Comparison of ENCODE assay signal across 8 mouse cellular contexts in genomic region chr17:34981690-34982180, GRCm38 (mm10). TPM values are rescaled to one million over a fixed set of nuclear protein-coding genes. Genes with fewer than 3 reads are reported as not detected.
DNase-seq lines count a peak whose midpoint lies in the region; ATAC-seq and TF ChIP-seq lines count a peak whose summit lies in the region.

TSS of gene Lsm2 (plus strand) at chr17:34981862.

- TF ChIP-seq CTCF in heart, postnatal 0 days (IDR thresholded peaks at IDR 0.05; ENCODE audit: low read depth) = no peak
- TF ChIP-seq CTCF in testis, adult 2 months (IDR thresholded peaks at IDR 0.05; ENCODE audit: control insufficient read depth, insufficient read depth, insufficient replicate concordance, low read depth, low read length) = no peak

- H3K36me3 ChIP-seq in forebrain, embryonic 12.5 days (replicated peaks) = peaks cover 21% of the 10 kb centered on the region
- H3K36me3 ChIP-seq in heart, postnatal 0 days (replicated peaks; ENCODE audit: control insufficient read depth, insufficient read depth, low read length) = peaks cover 19% of the 10 kb centered on the region
- H3K36me3 ChIP-seq in liver, embryonic 16.5 days (ENCODE audit: control insufficient read depth, insufficient read depth) = peaks cover 17% of the 10 kb centered on the region
- peaks cover 17% of the 10 kb centered on the region for H3K36me3 ChIP-seq in neural tube, embryonic 13.5 days
- no peaks in the 10 kb centered on the region for H3K36me3 ChIP-seq in testis, adult 2 months (ENCODE audit: control insufficient read depth, insufficient read depth, low read length)

- H3K27me3 ChIP-seq in forebrain, embryonic 12.5 days = no peaks in the 10 kb centered on the region
- no peaks in the 10 kb centered on the region for H3K27me3 ChIP-seq in heart, postnatal 0 days (ENCODE audit: control insufficient read depth, insufficient read depth, low read length)
- H3K27me3 ChIP-seq in liver, embryonic 16.5 days (ENCODE audit: control insufficient read depth, insufficient read depth, low read depth, low read length) = no peaks in the 10 kb centered on the region
- H3K27me3 ChIP-seq in neural tube, embryonic 13.5 days = no peaks in the 10 kb centered on the region
- H3K27me3 ChIP-seq in testis, adult 2 months (ENCODE audit: control insufficient read depth, insufficient read depth, low read length) = no peaks in the 10 kb centered on the region

- peak; percentile 94 for ATAC-seq in forebrain, embryonic 12.5 days (ENCODE audit: low FRiP score)
- peak; percentile 94 for ATAC-seq in heart, postnatal 0 days (ENCODE audit: insufficient read depth, low read depth)
- ATAC-seq in liver, embryonic 16.5 days (ENCODE audit: low read depth) = peak; percentile 93
- peak; percentile 95 for ATAC-seq in neural tube, embryonic 13.5 days (ENCODE audit: low read depth)

- peak; percentile 87 to 89 for DNase-seq in CD8-positive naive resting alpha-beta T cell, adult 2 months (ENCODE audit: low read depth in 2 of 2, low spot score in 2 of 2)
- DNase-seq in c-Kit-positive CD71-positive TER-119-negative erythroid progenitor cells, embryonic 14.5 days (ENCODE audit: low read depth) = peak; percentile 88
- DNase-seq in heart, postnatal 0 days (ENCODE audit: low spot score) = peak; percentile 94
- DNase-seq in kidney, postnatal 4 days = peak; percentile 92 to 96

- TF ChIP-seq EP300 in heart, postnatal 0 days (IDR thresholded peaks at IDR 0.05; ENCODE audit: low read depth) = peak; percentile 76; the same call in 1 of the 2 replicates

- H3K4me2 ChIP-seq in forebrain, embryonic 12.5 days = peak within 1 kb of the TSS; percentile 88
- peak within 1 kb of the TSS; percentile 96 for H3K4me2 ChIP-seq in heart, postnatal 0 days (ENCODE audit: low read depth, low read length)
- peak within 1 kb of the TSS; percentile 86 for H3K4me2 ChIP-seq in liver, embryonic 16.5 days (ENCODE audit: low read depth, low read length)
- H3K4me2 ChIP-seq in neural tube, embryonic 13.5 days = peak within 1 kb of the TSS; percentile 96

- under 1% methylated on average over 58 of the region's 58 CpGs for WGBS in forebrain, embryonic 12.5 days
- under 1% methylated on average over 56 of the region's 58 CpGs for whole genome bisulfite sequencing in heart, postnatal 0 days
- WGBS in liver, embryonic 16.5 days (ENCODE audit: insufficient replicate concordance) = under 1% methylated on average over 58 of the region's 58 CpGs
- WGBS in neural tube, embryonic 13.5 days = under 1% methylated on average over 58 of the region's 58 CpGs

- H3K9ac ChIP-seq in forebrain, embryonic 12.5 days = peak within 1 kb of the TSS; percentile 90
- peak within 1 kb of the TSS; percentile 73 for H3K9ac ChIP-seq in heart, postnatal 0 days (replicated peaks; ENCODE audit: low read depth, low read length)
- H3K9ac ChIP-seq in liver, embryonic 16.5 days (ENCODE audit: low read depth, low read length) = peak within 1 kb of the TSS; percentile 89
- H3K9ac ChIP-seq in neural tube, embryonic 13.5 days = peak within 1 kb of the TSS; percentile 89

- no peaks in the 10 kb centered on the region for H3K9me3 ChIP-seq in forebrain, embryonic 12.5 days
- no peaks in the 10 kb centered on the region for H3K9me3 ChIP-seq in heart, postnatal 0 days (replicated peaks; ENCODE audit: control insufficient read depth, low read length)
- H3K9me3 ChIP-seq in liver, embryonic 16.5 days (replicated peaks; ENCODE audit: control insufficient read depth, low read length) = no peaks in the 10 kb centered on the region
- no peaks in the 10 kb centered on the region for H3K9me3 ChIP-seq in neural tube, embryonic 13.5 days

- peak; percentile 95 for TF ChIP-seq POLR2A in testis, adult 2 months (IDR thresholded peaks at IDR 0.05; ENCODE audit: control insufficient read depth, low read depth, low read length)

- H3K27ac ChIP-seq in forebrain, embryonic 12.5 days = peak within 1 kb of the TSS; percentile 98
- H3K27ac ChIP-seq in heart, postnatal 0 days (ENCODE audit: low read depth) = peak within 1 kb of the TSS; percentile 93
- peak within 1 kb of the TSS; percentile 96 for H3K27ac ChIP-seq in liver, embryonic 16.5 days (ENCODE audit: low read length)
- peak within 1 kb of the TSS; percentile 98 for H3K27ac ChIP-seq in neural tube, embryonic 13.5 days (replicated peaks)
- H3K27ac ChIP-seq in testis, adult 2 months (ENCODE audit: control insufficient read depth, insufficient read depth, low read depth, low read length) = peak within 1 kb of the TSS; percentile 92

- H3K4me3 ChIP-seq in forebrain, embryonic 12.5 days (replicated peaks) = peak within 1 kb of the TSS; percentile 90
- peak within 1 kb of the TSS; percentile 85 for H3K4me3 ChIP-seq in heart, postnatal 0 days (ENCODE audit: low read depth, low read length)
- H3K4me3 ChIP-seq in liver, embryonic 16.5 days (ENCODE audit: low read depth, low read length) = peak within 1 kb of the TSS; percentile 91
- H3K4me3 ChIP-seq in neural tube, embryonic 13.5 days = peak within 1 kb of the TSS; percentile 75
- H3K4me3 ChIP-seq in testis, adult 2 months (ENCODE audit: control insufficient read depth, low read depth, low read length) = peak within 1 kb of the TSS; percentile 83

- H3K4me1 ChIP-seq in forebrain, embryonic 12.5 days = peaks cover 28% of the 10 kb centered on the region
- H3K4me1 ChIP-seq in heart, postnatal 0 days (ENCODE audit: control insufficient read depth, insufficient read depth) = peaks cover 13% of the 10 kb centered on the region
- H3K4me1 ChIP-seq in liver, embryonic 16.5 days (ENCODE audit: control insufficient read depth, low read depth, low read length) = peaks cover 27% of the 10 kb centered on the region
- peaks cover 29% of the 10 kb centered on the region for H3K4me1 ChIP-seq in neural tube, embryonic 13.5 days (replicated peaks)
- peaks cover 17% of the 10 kb centered on the region for H3K4me1 ChIP-seq in testis, adult 2 months (ENCODE audit: control insufficient read depth, insufficient read depth, low read length)

RNA-seq across cellular contexts. Expression of gene Lsm2, which starts in this region (rescaled TPM):
- polyA plus RNA-seq in forebrain, embryonic 12.5 days (2016; fragmentation: Nextera tagmentation; extraction: Ambion mirVana) = 226 and 238 TPM in 2 replicates
- 23.1 and 43.3 TPM in 2 replicates for total RNA-seq in heart, postnatal 0 days (2014; rRNA removed; ENCODE audit: low replicate concordance)
- 63.5 and 64.2 TPM in 2 replicates for polyA plus RNA-seq in heart, postnatal 0 days (2015; fragmentation: Nextera tagmentation; extraction: Ambion mirVana)
- 97.6 and 103 TPM in 2 replicates for polyA plus RNA-seq in liver, embryonic 16.5 days (2015; fragmentation: Nextera tagmentation; extraction: Ambion mirVana)
- 99.4 and 99.8 TPM in 2 replicates for polyA plus RNA-seq in neural tube, embryonic 13.5 days (2015; fragmentation: Nextera tagmentation; extraction: Ambion mirVana)
- 480 and 579 TPM in 2 replicates for polyA plus RNA-seq in testis, adult 2 months (2012; rRNA removed)

Comparison
In these comparisons a context has a peak if more than half of its experiments do, and no peak if none do; other contexts are left out.
1. Peak in every context shown above with its lines: DNase-seq, ATAC-seq, H3K4me3 ChIP-seq and H3K27ac ChIP-seq.